10 mouse cellular contexts compared by ENCODE assay signal in genomic region chr17:34681132-34681571, GRCm38 (mm10). TPM values are rescaled to one million over a fixed set of nuclear protein-coding genes. Genes with fewer than 3 reads are reported as not detected.
DNase-seq lines count a peak whose midpoint lies in the region; ATAC-seq and TF ChIP-seq lines count a peak whose summit lies in the region.
"Had no signal": no experiment of that assay in that cellular context is flagged by ENCODE, and none has a peak within 500 bp of the region (broad histone marks: within the 10 kb centered on the region; RNA-seq: fewer than 3 reads in every experiment).

No protein-coding gene starts in this region.

- no peaks in the 10 kb centered on the region for H3K27me3 ChIP-seq in Patski
- H3K27me3 ChIP-seq in megakaryocyte, embryonic 14.5 days (replicated peaks), result peaks cover 91% of the 10 kb centered on the region
- peaks cover 25% of the 10 kb centered on the region for H3K27me3 ChIP-seq in midbrain, embryonic 10.5 days (ENCODE audit: low read depth, poor library complexity, severe bottlenecking)

- H3K4me1 ChIP-seq in megakaryocyte, embryonic 14.5 days, result peaks cover 49% of the 10 kb centered on the region
- peaks cover 10% of the 10 kb centered on the region; the same call in 1 of the 2 replicates for H3K4me1 ChIP-seq in midbrain, embryonic 10.5 days

- POLR2A ChIA-PET in Patski (lab: Charles Lee), result interaction anchor here (1.0 to 2.0 kb wide), 2 partner anchors 20 to 32 kb away, joined by 3 to 4 read pairs; no protein-coding TSS in a partner anchor

- peak; percentile 63 for ATAC-seq in Patski

- 83% methylated on average over 17 of the region's 17 CpGs for WGBS in midbrain, embryonic 10.5 days

- TF ChIP-seq CTCF in Patski (IDR thresholded peaks at IDR 0.05), result no peak

- in situ Hi-C loops in Patski (cut with MboI; ENCODE audit: low pct_unique_long_range_greater_than_20kb), result no loop called here

- peak; percentile 64 to 80 for DNase-seq in heart, adult 18-20 months
- DNase-seq in heart, adult 8-10 months (ENCODE audit: low spot score), result no peak
- peak; percentile 76 for DNase-seq in Patski (ENCODE audit: low read depth, low spot score)
- peak; percentile 51 for DNase-seq in heart, postnatal 4 days
- DNase-seq in retina, postnatal 1 day, result no peak
- no peak for DNase-seq in midbrain, embryonic 10.5 days (ENCODE audit: low spot score)
- no peak for DNase-seq in left cerebral cortex, postnatal 36 days (ENCODE audit: low spot score in 2 of 2)
- DNase-seq: cerebellum, adult 11 months had no signal

- no peak overlapping the region for H3K27ac ChIP-seq in midbrain, embryonic 10.5 days (replicated peaks)
- H3K27ac ChIP-seq: lung, embryonic 15.5 days had no signal

- CTCF ChIA-PET in Patski (lab: Charles Lee), result interaction anchor here (1.8 kb wide), 1 partner anchor 26 kb away, joined by 4 read pairs; no protein-coding TSS in a partner anchor

- H3K9me3 ChIP-seq in megakaryocyte, embryonic 14.5 days, result no peaks in the 10 kb centered on the region
- H3K9me3 ChIP-seq in midbrain, embryonic 10.5 days (replicated peaks), result no peaks in the 10 kb centered on the region
- H3K9me3 ChIP-seq: lung, embryonic 15.5 days had no signal

- H3K36me3 ChIP-seq in megakaryocyte, embryonic 14.5 days (replicated peaks; ENCODE audit: low read length), result no peaks in the 10 kb centered on the region
- H3K36me3 ChIP-seq in midbrain, embryonic 10.5 days, result no peaks in the 10 kb centered on the region
- H3K36me3 ChIP-seq: lung, embryonic 15.5 days had no signal

- peak overlapping the region; percentile 76 for H3K4me3 ChIP-seq in megakaryocyte, embryonic 14.5 days (replicated peaks)
- H3K4me3 ChIP-seq in midbrain, embryonic 10.5 days, result no peak overlapping the region
- H3K4me3 ChIP-seq: lung, embryonic 15.5 days had no signal

- intact Hi-C loops in left cerebral cortex, postnatal 36 days (cut with DNase I), result no loop called here

RNA-seq across cellular contexts. Expression of gene Tnxb, which starts 10.8 kb away (rescaled TPM):
- 10 to 100 TPM; 22.9 to 26.5 TPM for total RNA-seq in heart, adult 18-20 months (2021)
- total RNA-seq in heart, adult 8-10 months (2022), result 10 to 100 TPM; 22.4 to 34.3 (median 32.2) TPM
- polyA plus RNA-seq in Patski (2021), result 0.50 TPM
- total RNA-seq in heart, postnatal 4 days (2021), result 10 to 100 TPM; 47.1 to 54.2 TPM
- 0.03 TPM in 1 of 2 replicates, not detected in the other for polyA plus RNA-seq in megakaryocyte, embryonic 14.5 days (2012; ENCODE audit: insufficient read depth, low replicate concordance)
- polyA plus RNA-seq in midbrain, embryonic 10.5 days (2016; fragmentation: Nextera tagmentation; extraction: Ambion mirVana), result not detected in 2 replicates
- total RNA-seq in left cerebral cortex, postnatal 36 days (2021), result 1 to 10 TPM; 1.5 to 2.0 TPM

RNA-seq across cellular contexts. Expression of gene Atf6b, which starts 34.2 kb away (rescaled TPM):
- total RNA-seq in heart, adult 18-20 months (2021), result 10 to 100 TPM; 15.5 to 17.2 TPM
- 10 to 100 TPM; 14.4 to 19.9 (median 16.0) TPM for total RNA-seq in heart, adult 8-10 months (2022)
- polyA plus RNA-seq in Patski (2021), result 88.4 TPM
- total RNA-seq in heart, postnatal 4 days (2021), result 10 to 100 TPM; 22.3 to 24.4 TPM
- 192 and 427 TPM in 2 replicates for polyA plus RNA-seq in megakaryocyte, embryonic 14.5 days (2012; ENCODE audit: insufficient read depth, low replicate concordance)
- 111 and 123 TPM in 2 replicates for polyA plus RNA-seq in midbrain, embryonic 10.5 days (2016; fragmentation: Nextera tagmentation; extraction: Ambion mirVana)
- 10 to 100 TPM; 63.9 to 66.4 TPM for total RNA-seq in left cerebral cortex, postnatal 36 days (2021)

RNA-seq across cellular contexts. Expression of gene Fkbpl, which starts 36.6 kb away (rescaled TPM):
- 1 to 10 TPM; 5.8 to 6.5 TPM for total RNA-seq in heart, adult 18-20 months (2021)
- total RNA-seq in heart, adult 8-10 months (2022), result 1 to 10 TPM; 6.9 to 9.7 (median 8.6) TPM
- polyA plus RNA-seq in Patski (2021), result 22.5 TPM
- 1 to 10 TPM; 6.1 to 9.5 TPM for total RNA-seq in heart, postnatal 4 days (2021)
- polyA plus RNA-seq in megakaryocyte, embryonic 14.5 days (2012; ENCODE audit: insufficient read depth, low replicate concordance), result 6.1 and 22.5 TPM in 2 replicates
- polyA plus RNA-seq in midbrain, embryonic 10.5 days (2016; fragmentation: Nextera tagmentation; extraction: Ambion mirVana), result 16.8 and 18.9 TPM in 2 replicates
- total RNA-seq in left cerebral cortex, postnatal 36 days (2021), result 10 to 100 TPM; 12.3 to 14.1 TPM

RNA-seq across cellular contexts. Expression of gene Prrt1, which starts 51.8 kb away (rescaled TPM):
- 1 to 10 TPM in 1 of 2 experiments, under 1 TPM in 1; 0.93 to 1.5 TPM for total RNA-seq in heart, adult 18-20 months (2021)
- total RNA-seq in heart, adult 8-10 months (2022), result 1 to 10 TPM in 3 of 4 experiments, under 1 TPM in 1; 0.92 to 1.4 (median 1.1) TPM
- 6.7 TPM for polyA plus RNA-seq in Patski (2021)
- under 1 TPM; 0.52 to 0.91 TPM for total RNA-seq in heart, postnatal 4 days (2021)
- not detected in 2 replicates for polyA plus RNA-seq in megakaryocyte, embryonic 14.5 days (2012; ENCODE audit: insufficient read depth, low replicate concordance)
- 0.54 and 1.2 TPM in 2 replicates for polyA plus RNA-seq in midbrain, embryonic 10.5 days (2016; fragmentation: Nextera tagmentation; extraction: Ambion mirVana)
- total RNA-seq in left cerebral cortex, postnatal 36 days (2021), result 100 to 1,000 TPM; 148 to 168 TPM

RNA-seq across cellular contexts. Expression of gene Ppt2, which starts 52.8 kb away (rescaled TPM):
- total RNA-seq in heart, adult 18-20 months (2021), result 10 to 100 TPM; 55.5 to 55.8 TPM
- 10 to 100 TPM; 48.1 to 68.8 (median 59.5) TPM for total RNA-seq in heart, adult 8-10 months (2022)
- polyA plus RNA-seq in Patski (2021), result 108 TPM
- total RNA-seq in heart, postnatal 4 days (2021), result 10 to 100 TPM; 37.8 to 41.8 TPM
- 40.9 and 74.9 TPM in 2 replicates for polyA plus RNA-seq in megakaryocyte, embryonic 14.5 days (2012; ENCODE audit: insufficient read depth, low replicate concordance)
- polyA plus RNA-seq in midbrain, embryonic 10.5 days (2016; fragmentation: Nextera tagmentation; extraction: Ambion mirVana), result 22.5 and 23.6 TPM in 2 replicates
- total RNA-seq in left cerebral cortex, postnatal 36 days (2021), result 10 to 100 TPM; 37.2 to 47.1 TPM

Comparison
In these comparisons a context has a peak if more than half of its experiments do, and no peak if none do; other contexts are left out.
1. DNase-seq: peak in heart, adult 18-20 months (2 of 2), Patski (single experiment) and heart, postnatal 4 days (single experiment); none in heart, adult 8-10 months (single experiment), retina, postnatal 1 day (single experiment), midbrain, embryonic 10.5 days (single experiment) and left cerebral cortex, postnatal 36 days (0 of 2).
2. RNA of gene Tnxb, which starts 10.8 kb away (total RNA-seq): 47.1 to 54.2 TPM in heart, postnatal 4 days, 22.4 to 34.3 TPM in heart, adult 8-10 months and 22.9 to 26.5 TPM in heart, adult 18-20 months; 1.5 to 2.0 TPM in left cerebral cortex, postnatal 36 days; every median in the first group is over 4 times any median in the second.